In genomic region chr16:94758606-94759005, GRCm38 (mm10) we compare ENCODE assay signal across 24 mouse cellular contexts.
"Had no signal": no experiment of that assay in that cellular context is flagged by ENCODE, and none has a peak within 500 bp of the region (broad histone marks: within the 10 kb centered on the region; RNA-seq: fewer than 3 reads in every experiment).

No protein-coding gene starts in this region.

- DNase-seq: gastrocnemius, postnatal 14 days; gastrocnemius, postnatal 36 days; heart, adult 11 months; heart, adult 2 months; heart, postnatal 10 days; heart, postnatal 36 days; kidney, adult 11 months; kidney, adult 2 months; kidney, adult 9 months; kidney, postnatal 14 days; kidney, postnatal 36 days; layer of hippocampus, adult 9-11 months; layer of hippocampus, postnatal 36 days; left cerebral cortex, postnatal 4 days had no signal

- H3K4me3 ChIP-seq: heart, adult 2 months; heart, embryonic 12.5 days; hindbrain, embryonic 13.5 days; hindbrain, embryonic 15.5 days; kidney, embryonic 15.5 days; limb, embryonic 13.5 days; limb, embryonic 15.5 days; liver, embryonic 12.5 days had no signal

- H3K9ac ChIP-seq: heart, embryonic 12.5 days; hindbrain, embryonic 13.5 days; hindbrain, embryonic 15.5 days; kidney, embryonic 15.5 days; limb, embryonic 13.5 days; limb, embryonic 15.5 days; liver, embryonic 12.5 days; liver, embryonic 14.5 days had no signal

- H3K4me1 ChIP-seq: kidney, embryonic 15.5 days; limb, embryonic 13.5 days; limb, embryonic 15.5 days had no signal

- H3K27ac ChIP-seq: heart, adult 2 months; hindbrain, embryonic 13.5 days; hindbrain, embryonic 15.5 days; hindbrain, postnatal 0 days; kidney, embryonic 15.5 days; kidney, postnatal 0 days; limb, embryonic 13.5 days; limb, embryonic 15.5 days; liver, embryonic 12.5 days; liver, embryonic 14.5 days had no signal

- H3K27me3 ChIP-seq: heart, embryonic 12.5 days; hindbrain, embryonic 13.5 days; hindbrain, embryonic 15.5 days; kidney, embryonic 15.5 days; limb, embryonic 13.5 days; limb, embryonic 15.5 days; liver, embryonic 12.5 days had no signal

- H3K9me3 ChIP-seq: heart, embryonic 12.5 days; hindbrain, embryonic 13.5 days; hindbrain, embryonic 15.5 days; kidney, embryonic 15.5 days; limb, embryonic 13.5 days; limb, embryonic 15.5 days; liver, embryonic 12.5 days had no signal

- H3K36me3 ChIP-seq: heart, embryonic 12.5 days; hindbrain, embryonic 13.5 days; hindbrain, embryonic 15.5 days; kidney, embryonic 15.5 days; limb, embryonic 13.5 days; limb, embryonic 15.5 days; liver, embryonic 12.5 days had no signal
